Mouse (Mus musculus): ENCODE measurements around the gene Katnal1. TPM values are rescaled to one million over a fixed set of nuclear protein-coding genes. Genes with fewer than 3 reads are reported as not detected.

Gene Katnal1
- polyA plus RNA-seq, 1 experiment from 2014 or later, result 25.4 TPM

- Histone ChIP-seq H3K27ac (no peak overlapping the region), H3K4me3 (no peak overlapping the region), H3K27me3 (no peaks in the 10 kb centered on the region), H3K4me2 (replicated peaks) (no peak overlapping the region), H3K4me1 (peaks cover 3% of the 10 kb centered on the region; the same call in 1 of the 2 replicates), H3K36me3 (peaks cover 21% of the 10 kb centered on the region), H3K9me3 (no peaks in the 10 kb centered on the region), H3K9ac (no peak overlapping the region)
- ATAC-seq (ENCODE audit: insufficient number of reproducible peaks, insufficient read depth, low FRiP score, low TSS enrichment), result no peak
- WGBS, result 73% methylated on average over 10 of the region's 10 CpGs
Observed at GRCm38 (mm10) chr5:148923408-148923807, 5.7 kb downstream of the Katnal1 start.

- Histone ChIP-seq H3K4me3 (no peak overlapping the region), H3K9ac (no peak overlapping the region), H3K4me1 (peaks cover 3% of the 10 kb centered on the region; the same call in 1 of the 2 replicates), H3K36me3 (peaks cover 26% of the 10 kb centered on the region), H3K4me2 (replicated peaks) (no peak overlapping the region), H3K27ac (no peak overlapping the region), H3K27me3 (no peaks in the 10 kb centered on the region), H3K9me3 (no peaks in the 10 kb centered on the region)
- WGBS, result 83% methylated on average over 5 of the region's 5 CpGs
- ATAC-seq (ENCODE audit: insufficient number of reproducible peaks, insufficient read depth, low FRiP score, low TSS enrichment), result no peak
Observed at GRCm38 (mm10) chr5:148922773-148923172, 6.3 kb downstream of the Katnal1 start.

- ATAC-seq (ENCODE audit: insufficient number of reproducible peaks, insufficient read depth, low FRiP score, low TSS enrichment), result no peak
- Histone ChIP-seq H3K4me3 (no peak overlapping the region), H3K4me1 (no peaks in the 10 kb centered on the region), H3K9me3 (no peaks in the 10 kb centered on the region), H3K27ac (no peak overlapping the region), H3K36me3 (peaks cover 35% of the 10 kb centered on the region), H3K27me3 (no peaks in the 10 kb centered on the region), H3K4me2 (replicated peaks) (no peak overlapping the region), H3K9ac (no peak overlapping the region)
- WGBS, result 75% methylated on average over 5 of the region's 5 CpGs
Observed at GRCm38 (mm10) chr5:148918049-148918448, 11.1 kb downstream of the Katnal1 start.

GRCm38 (mm10) chr5:148916775-148917174 is 12.3 kb downstream of the Katnal1 start:
- 72% methylated on average over 6 of the region's 6 CpGs for WGBS

GRCm38 (mm10) chr5:148912262-148912661 is 16.9 kb downstream of the Katnal1 start:
- Histone ChIP-seq H3K36me3 (peaks cover 36% of the 10 kb centered on the region), H3K27me3 (no peaks in the 10 kb centered on the region), H3K4me3 (no peak overlapping the region), H3K9me3 (no peaks in the 10 kb centered on the region), H3K9ac (no peak overlapping the region), H3K27ac (no peak overlapping the region), H3K4me2 (replicated peaks) (no peak overlapping the region), H3K4me1 (peaks cover 15% of the 10 kb centered on the region)
- 43% methylated on average over 3 of the region's 3 CpGs for WGBS
- no peak for ATAC-seq (ENCODE audit: insufficient number of reproducible peaks, insufficient read depth, low FRiP score, low TSS enrichment)

More at GRCm38 (mm10) chr5:148916775-148917174, 12.3 kb downstream of the Katnal1 start:
- ATAC-seq (ENCODE audit: insufficient number of reproducible peaks, insufficient read depth, low FRiP score, low TSS enrichment), result no peak
- Histone ChIP-seq H3K9me3 (no peaks in the 10 kb centered on the region), H3K4me1 (no peaks in the 10 kb centered on the region), H3K27ac (no peak overlapping the region), H3K36me3 (peaks cover 39% of the 10 kb centered on the region), H3K4me3 (no peak overlapping the region), H3K27me3 (no peaks in the 10 kb centered on the region), H3K4me2 (replicated peaks) (no peak overlapping the region), H3K9ac (no peak overlapping the region)

GRCm38 (mm10) chr5:148910066-148910465 is 19.1 kb downstream of the Katnal1 start:
- Histone ChIP-seq H3K4me3 (no peak overlapping the region), H3K9me3 (no peaks in the 10 kb centered on the region), H3K4me2 (replicated peaks) (no peak overlapping the region), H3K4me1 (peaks cover 15% of the 10 kb centered on the region), H3K36me3 (peaks cover 33% of the 10 kb centered on the region), H3K27ac (no peak overlapping the region), H3K27me3 (no peaks in the 10 kb centered on the region), H3K9ac (no peak overlapping the region)
- WGBS, result 91% methylated on average over 4 of the region's 4 CpGs
- ATAC-seq (ENCODE audit: insufficient number of reproducible peaks, insufficient read depth, low FRiP score, low TSS enrichment), result no peak

- peaks cover 15% of the 10 kb centered on the region for H3K4me1 ChIP-seq
- H3K9me3 ChIP-seq, result no peaks in the 10 kb centered on the region
- H3K27ac ChIP-seq, result peak overlapping the region; percentile 57; the same call in 1 of the 2 replicates
- no peaks in the 10 kb centered on the region for H3K27me3 ChIP-seq
- no peak overlapping the region for H3K4me2 ChIP-seq (replicated peaks)
- 43% methylated on average over 6 of the region's 6 CpGs for WGBS
- no peak overlapping the region for H3K4me3 ChIP-seq
- H3K36me3 ChIP-seq, result peaks cover 33% of the 10 kb centered on the region
- H3K9ac ChIP-seq, result no peak overlapping the region
- ATAC-seq (ENCODE audit: insufficient number of reproducible peaks, insufficient read depth, low FRiP score, low TSS enrichment), result no peak
Observed at GRCm38 (mm10) chr5:148909402-148909801, 19.7 kb downstream of the Katnal1 start.

GRCm38 (mm10) chr5:148909057-148909395 is 20.1 kb downstream of the Katnal1 start:
- Histone ChIP-seq H3K4me3 (no peak overlapping the region), H3K27me3 (no peaks in the 10 kb centered on the region), H3K27ac (peak overlapping the region; percentile 57; the same call in 1 of the 2 replicates), H3K36me3 (peaks cover 34% of the 10 kb centered on the region), H3K9ac (no peak overlapping the region), H3K9me3 (no peaks in the 10 kb centered on the region), H3K4me2 (replicated peaks) (no peak overlapping the region), H3K4me1 (peaks cover 15% of the 10 kb centered on the region)
- 33% methylated on average over 7 of the region's 7 CpGs for WGBS
- ATAC-seq (ENCODE audit: insufficient number of reproducible peaks, insufficient read depth, low FRiP score, low TSS enrichment), result no peak

- ATAC-seq (ENCODE audit: insufficient number of reproducible peaks, insufficient read depth, low FRiP score, low TSS enrichment), result peak; percentile 43; the same call in 1 of the 2 replicates
- Histone ChIP-seq H3K27me3 (no peaks in the 10 kb centered on the region), H3K4me1 (peaks cover 15% of the 10 kb centered on the region), H3K4me3 (no peak overlapping the region), H3K9ac (no peak overlapping the region), H3K9me3 (no peaks in the 10 kb centered on the region), H3K27ac (0 out of 2 replicates have a peak overlapping the region, but pooled peaks have one; percentile 30), H3K4me2 (replicated peaks) (no peak overlapping the region), H3K36me3 (peaks cover 36% of the 10 kb centered on the region)
- 74% methylated on average over 17 of the region's 17 CpGs for WGBS
Observed at GRCm38 (mm10) chr5:148908191-148909056, 20.7 kb downstream of the Katnal1 start.

GRCm38 (mm10) chr5:148906305-148906704 is 22.8 kb downstream of the Katnal1 start:
- H3K36me3 ChIP-seq, result peaks cover 38% of the 10 kb centered on the region
- H3K27ac ChIP-seq, result no peak overlapping the region
- no peak overlapping the region for H3K4me2 ChIP-seq (replicated peaks)
- H3K27me3 ChIP-seq, result no peaks in the 10 kb centered on the region
- no peaks in the 10 kb centered on the region for H3K9me3 ChIP-seq
- H3K4me1 ChIP-seq, result peaks cover 15% of the 10 kb centered on the region
- no peak overlapping the region for H3K9ac ChIP-seq
- no peak overlapping the region for H3K4me3 ChIP-seq
- no peak for ATAC-seq (ENCODE audit: insufficient number of reproducible peaks, insufficient read depth, low FRiP score, low TSS enrichment)
- WGBS, result 81% methylated on average over 4 of the region's 4 CpGs

GRCm38 (mm10) chr5:148904846-148905245 is 24.3 kb downstream of the Katnal1 start:
- H3K36me3 ChIP-seq, result peaks cover 31% of the 10 kb centered on the region
- H3K4me2 ChIP-seq (replicated peaks), result no peak overlapping the region
- WGBS, result 68% methylated on average over 6 of the region's 6 CpGs
- H3K4me1 ChIP-seq, result peaks cover 15% of the 10 kb centered on the region
- H3K4me3 ChIP-seq, result no peak overlapping the region
- no peak overlapping the region for H3K27ac ChIP-seq
- no peaks in the 10 kb centered on the region for H3K27me3 ChIP-seq
- no peaks in the 10 kb centered on the region for H3K9me3 ChIP-seq
- no peak overlapping the region for H3K9ac ChIP-seq
- no peak for ATAC-seq (ENCODE audit: insufficient number of reproducible peaks, insufficient read depth, low FRiP score, low TSS enrichment)

- Histone ChIP-seq H3K9ac (no peak overlapping the region), H3K4me3 (no peak overlapping the region), H3K36me3 (peaks cover 25% of the 10 kb centered on the region), H3K4me1 (peaks cover 9% of the 10 kb centered on the region; the same call in 1 of the 2 replicates), H3K27me3 (no peaks in the 10 kb centered on the region), H3K9me3 (no peaks in the 10 kb centered on the region), H3K27ac (no peak overlapping the region), H3K4me2 (replicated peaks) (no peak overlapping the region)
- no peak for ATAC-seq (ENCODE audit: insufficient number of reproducible peaks, insufficient read depth, low FRiP score, low TSS enrichment)
- 93% methylated on average over 7 of the region's 7 CpGs for WGBS
Observed at GRCm38 (mm10) chr5:148899361-148899760, 29.8 kb downstream of the Katnal1 start.
